Mouse (Mus musculus) R1 (cell line): Measurements from ENCODE around the gene Smim13.
"Not testable (repeated sequence)": the region's sequence is repeated elsewhere in the genome, so short reads cannot be mapped to it uniquely, and the experiment has no call there.

Source experiments
- DNase-seq: peaks from one replicate; pipeline ENCODE4 v3.0.0-alpha.2; 2018; ENCODE audit warnings: low read depth, low spot score

The Smim13 gene

GRCm38 (mm10) chr13:41249538-41250317 lies at the start of gene Smim13:
Smim13 (plus strand) TSS chr13:41249844.
- peak; percentile 98 for DNase-seq

- DNase-seq, result no peak
Measured at GRCm38 (mm10) chr13:41200861-41201260, 48.8 kb upstream of the Smim13 start.

- DNase-seq, result no peak
Measured at GRCm38 (mm10) chr13:41203289-41203688, 46.4 kb upstream of the Smim13 start.

- no peak for DNase-seq
Measured at GRCm38 (mm10) chr13:41203691-41204090, 46.0 kb upstream of the Smim13 start.

- not testable (repeated sequence) for DNase-seq
Measured at GRCm38 (mm10) chr13:41205568-41205967, 44.1 kb upstream of the Smim13 start.

GRCm38 (mm10) chr13:41206241-41206640 lies 43.4 kb upstream of the Smim13 start:
- DNase-seq, result no peak

GRCm38 (mm10) chr13:41211276-41211675 lies 38.4 kb upstream of the Smim13 start:
- no peak for DNase-seq

GRCm38 (mm10) chr13:41212558-41213322 lies 36.9 kb upstream of the Smim13 start:
- no peak for DNase-seq

- DNase-seq, result no peak
Measured at GRCm38 (mm10) chr13:41215669-41216068, 34.0 kb upstream of the Smim13 start.

GRCm38 (mm10) chr13:41216236-41216635 lies 33.4 kb upstream of the Smim13 start:
- no peak for DNase-seq

- no peak for DNase-seq
Measured at GRCm38 (mm10) chr13:41219056-41219455, 30.6 kb upstream of the Smim13 start.

GRCm38 (mm10) chr13:41219687-41220303 lies 29.8 kb upstream of the Smim13 start:
- DNase-seq, result peak; percentile 71

- peak; percentile 84 for DNase-seq
Measured at GRCm38 (mm10) chr13:41220304-41220834, 29.3 kb upstream of the Smim13 start, which contains the start of gene Elovl2. Elovl2 (minus strand) TSS chr13:41220405.

- DNase-seq, result no peak
Measured at GRCm38 (mm10) chr13:41226513-41226912, 23.1 kb upstream of the Smim13 start.

- no peak for DNase-seq
Measured at GRCm38 (mm10) chr13:41228060-41228459, 21.6 kb upstream of the Smim13 start.

- DNase-seq, result no peak
Measured at GRCm38 (mm10) chr13:41230256-41230655, 19.4 kb upstream of the Smim13 start.

GRCm38 (mm10) chr13:41231389-41231983 lies 18.2 kb upstream of the Smim13 start:
- DNase-seq, result peak; percentile 38

- peak; percentile 18 for DNase-seq
Measured at GRCm38 (mm10) chr13:41232209-41232608, 17.4 kb upstream of the Smim13 start.

GRCm38 (mm10) chr13:41233241-41233640 lies 16.4 kb upstream of the Smim13 start:
- no peak for DNase-seq

GRCm38 (mm10) chr13:41235181-41235580 lies 14.5 kb upstream of the Smim13 start:
- no peak for DNase-seq
